Mouse (Mus musculus): ENCODE measurements around the gene Cct2. TPM values are rescaled to one million over a fixed set of nuclear protein-coding genes. Genes with fewer than 3 reads are reported as not detected.
A peak's percentile ranks its signal among the peaks of the same experiment; 100 is the strongest.
"Not testable (repeated sequence)": the region's sequence is repeated elsewhere in the genome, so short reads cannot be mapped to it uniquely, and the experiment has no call there.

Gene Cct2
- total RNA-seq, 2 experiments from 2014 or later: 229 to 235 TPM

DNA sequence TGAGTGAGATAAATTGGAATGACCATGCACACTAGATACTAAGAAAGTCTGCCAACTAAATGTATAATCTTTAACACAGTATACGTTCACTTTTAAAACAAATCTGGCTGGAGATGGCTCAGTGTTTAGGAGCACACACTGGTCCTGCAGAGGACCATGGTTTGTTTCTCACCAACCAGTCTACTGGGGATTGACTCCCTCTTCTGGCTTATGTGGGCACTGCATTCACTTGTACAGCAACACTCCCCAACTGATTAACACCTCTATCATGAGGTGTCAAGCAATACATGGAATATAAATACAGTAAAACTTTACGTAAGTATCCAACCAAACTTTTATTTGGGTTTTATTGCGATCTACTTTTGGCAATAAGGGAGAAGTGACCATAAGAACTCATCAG is 5.5 kb upstream of the Cct2 start:
- intact Hi-C loops (cut with DNase I): no loop called here

GRCm38 (mm10) chr10:117064076-117064475 is 462 bp upstream of the Cct2 start:
- no peak for DNase-seq (ENCODE audit: extremely low spot score in 1 of 2, low spot score in 2 of 2)

More for the DNA sequence above, 5.5 kb upstream of the Cct2 start:
- no peak for DNase-seq (ENCODE audit: extremely low spot score in 1 of 2, low spot score in 2 of 2)

GRCm38 (mm10) chr10:117062894-117063253 is 740 bp downstream of the Cct2 start:
- DNase-seq (ENCODE audit: extremely low spot score in 1 of 2, low spot score in 2 of 2): no peak
- intact Hi-C loops (cut with DNase I): no loop called here

More at GRCm38 (mm10) chr10:117064076-117064475, 462 bp upstream of the Cct2 start:
- intact Hi-C loops (cut with DNase I): no loop called here

- no peak for DNase-seq (ENCODE audit: extremely low spot score in 1 of 2, low spot score in 2 of 2)
- intact Hi-C loops (cut with DNase I): loop anchor here (5.0 to 10.0 kb wide), 2 partner anchors 152 to 1641 kb away; no protein-coding TSS in a partner anchor
Measured at GRCm38 (mm10) chr10:117055668-117056067, 7.9 kb downstream of the Cct2 start.

DNA sequence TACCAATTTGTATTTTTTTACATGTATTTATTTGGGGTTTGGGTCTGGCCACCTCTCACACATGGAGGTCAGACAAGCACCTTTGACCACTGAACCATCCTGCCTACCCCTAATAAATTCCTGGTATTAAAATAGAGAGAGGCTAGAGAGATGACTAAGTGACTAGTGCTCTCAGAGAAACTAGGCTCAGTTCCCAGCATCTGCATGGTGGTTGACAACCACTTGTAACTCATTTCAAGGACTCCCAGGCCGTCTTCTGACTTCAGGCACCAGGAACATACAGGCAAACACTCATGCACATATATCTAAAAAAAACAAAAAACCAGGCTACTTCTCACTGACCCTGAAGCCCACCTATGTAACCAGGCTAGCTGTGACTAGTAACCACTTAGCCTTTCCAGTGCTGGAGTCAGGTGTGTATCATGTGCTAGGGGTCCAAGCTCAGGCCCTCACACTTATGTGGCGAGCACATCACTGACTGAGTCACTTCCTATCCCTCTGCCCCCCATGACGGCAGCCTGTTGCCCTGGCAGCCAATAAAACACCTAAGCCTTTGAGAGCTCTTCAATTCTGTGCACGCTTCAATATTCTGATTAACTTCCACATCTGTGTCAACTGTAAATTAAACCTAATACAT is 13.5 kb downstream of the Cct2 start:
- no peak for DNase-seq (ENCODE audit: extremely low spot score in 1 of 2, low spot score in 2 of 2)
- intact Hi-C loops (cut with DNase I): loop anchor here (10.0 kb wide), 2 partner anchors 715 to 1635 kb away; no protein-coding TSS in a partner anchor

GRCm38 (mm10) chr10:117049253-117049652 is 14.4 kb downstream of the Cct2 start:
- intact Hi-C loops (cut with DNase I): loop anchor here (10.0 kb wide), 1 partner anchor 714 kb away; no protein-coding TSS in a partner anchor
- DNase-seq (ENCODE audit: extremely low spot score in 1 of 2, low spot score in 2 of 2): no peak

DNA sequence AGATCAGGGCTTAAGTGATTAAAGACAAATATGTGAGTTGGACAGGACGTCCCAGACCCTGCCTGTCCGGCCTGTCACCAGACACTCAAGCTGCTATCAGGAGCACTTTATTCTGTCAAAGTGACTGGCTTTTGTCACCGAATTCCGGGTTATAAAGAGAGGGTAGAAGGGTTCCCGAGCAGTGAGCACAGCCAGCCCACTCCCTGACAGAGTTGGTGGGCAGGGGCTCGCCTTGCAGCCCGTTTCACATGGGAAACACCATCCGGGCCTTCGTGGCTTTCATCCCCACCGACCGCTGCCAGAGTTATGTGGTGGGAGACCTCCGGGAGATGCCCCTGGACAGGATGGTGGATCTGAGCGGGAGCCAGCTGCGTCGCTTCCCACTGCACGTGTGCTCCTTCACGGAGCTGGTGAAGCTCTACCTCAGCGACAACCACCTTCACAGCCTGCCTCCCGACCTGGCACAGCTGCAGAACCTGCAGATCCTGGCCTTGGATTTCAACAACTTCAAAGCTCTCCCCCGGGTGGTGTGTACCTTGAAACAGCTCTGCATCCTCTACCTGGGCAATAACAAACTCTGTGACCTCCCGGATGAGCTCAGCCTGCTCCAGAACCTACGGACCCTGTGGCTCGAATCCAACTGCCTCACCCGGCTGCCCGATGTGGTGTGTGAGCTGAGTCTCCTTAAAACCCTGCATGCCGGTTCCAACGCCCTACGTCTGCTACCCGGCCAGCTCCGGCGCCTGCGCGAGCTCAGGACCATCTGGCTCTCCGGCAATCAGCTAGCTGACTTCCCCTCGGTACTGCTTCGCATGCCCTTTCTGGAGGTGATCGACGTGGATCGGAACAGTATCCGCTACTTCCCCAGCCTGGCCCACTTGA is 18.2 kb downstream of the Cct2 start, which contains the start of gene Lrrc10:
Gene Lrrc10 (plus strand): TSS at position 167 of the 882 bp plus-strand sequence.
- DNase-seq (ENCODE audit: extremely low spot score in 1 of 2, low spot score in 2 of 2): peak in 1 of 2 experiments; percentile 50
- intact Hi-C loops (cut with DNase I): loop anchor here (10.0 kb wide), 1 partner anchor 711 kb away; no protein-coding TSS in a partner anchor

DNA sequence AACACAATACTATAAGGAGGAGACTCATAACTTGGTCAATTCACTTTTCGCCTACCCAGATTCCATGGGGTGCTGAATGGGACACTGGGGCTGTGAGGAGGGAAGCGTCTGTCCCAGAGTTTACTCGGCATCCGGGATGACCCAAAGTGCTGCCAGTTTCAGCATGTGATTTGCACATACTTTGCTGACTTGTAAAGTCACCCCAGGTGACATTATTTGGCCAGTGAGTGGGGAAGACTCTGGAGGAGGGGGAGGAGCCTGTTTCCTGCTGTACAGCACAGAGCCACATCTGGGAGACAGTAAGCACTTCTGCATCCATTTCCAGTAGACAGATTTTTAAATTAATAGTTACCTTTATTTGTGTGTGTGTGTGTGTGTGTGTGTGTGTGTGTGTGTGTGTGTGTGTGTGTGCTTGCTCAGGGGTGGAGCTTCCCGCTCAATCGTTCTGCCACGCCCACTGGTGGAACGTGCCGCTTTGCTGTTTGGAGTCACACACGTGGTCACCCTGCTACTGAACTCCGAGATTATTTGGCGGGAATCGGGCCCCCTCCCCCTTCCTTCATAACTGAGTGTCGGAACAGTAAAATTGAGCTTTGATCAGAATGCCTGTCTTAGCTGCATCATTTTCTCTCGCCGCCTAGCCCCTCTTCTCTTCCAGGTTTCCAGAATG is 20.0 kb downstream of the Cct2 start:
- intact Hi-C loops (cut with DNase I): loop anchor here (10.0 kb wide), 1 partner anchor 709 kb away; no protein-coding TSS in a partner anchor
- not testable (repeated sequence) for DNase-seq (ENCODE audit: extremely low spot score in 1 of 2, low spot score in 2 of 2)

DNA sequence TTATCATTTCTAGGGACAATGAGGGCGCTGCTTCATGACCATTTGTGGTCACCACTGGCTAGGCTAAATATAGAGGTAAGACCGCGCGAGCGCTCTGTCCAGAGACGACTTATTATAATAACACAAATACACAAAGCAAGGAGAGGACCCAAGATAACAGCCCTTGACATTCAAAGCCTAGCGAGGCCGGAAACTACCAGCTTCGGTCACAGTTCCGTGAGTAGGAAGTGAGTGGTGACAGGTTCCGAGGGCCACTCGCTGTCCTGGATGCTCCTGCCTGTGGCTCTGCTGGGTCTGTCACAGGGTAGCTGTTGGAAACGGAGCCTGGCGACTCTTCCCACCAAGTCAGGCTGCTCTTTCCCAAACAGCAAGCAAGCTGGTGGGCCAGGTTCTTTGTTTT is 21.3 kb downstream of the Cct2 start:
- intact Hi-C loops (cut with DNase I): loop anchor here (10.0 kb wide), 1 partner anchor 707 kb away; no protein-coding TSS in a partner anchor
- DNase-seq (ENCODE audit: extremely low spot score in 1 of 2, low spot score in 2 of 2): no peak

GRCm38 (mm10) chr10:117040355-117040754 is 23.3 kb downstream of the Cct2 start:
- intact Hi-C loops (cut with DNase I): loop anchor here (10.0 kb wide), 1 partner anchor 706 kb away; no protein-coding TSS in a partner anchor
- DNase-seq (ENCODE audit: extremely low spot score in 1 of 2, low spot score in 2 of 2): no peak

- peak; percentile 63 to 84 for DNase-seq (ENCODE audit: extremely low spot score in 1 of 2, low spot score in 2 of 2)
Measured at GRCm38 (mm10) chr10:117033785-117034184, 29.8 kb downstream of the Cct2 start.

GRCm38 (mm10) chr10:117031160-117031559 is 32.5 kb downstream of the Cct2 start:
- intact Hi-C loops (cut with DNase I): loop anchor here (5.0 kb wide), 1 partner anchor 49 kb away; no protein-coding TSS in a partner anchor
- no peak for DNase-seq (ENCODE audit: extremely low spot score in 1 of 2, low spot score in 2 of 2)

More at GRCm38 (mm10) chr10:117033785-117034184, 29.8 kb downstream of the Cct2 start:
- intact Hi-C loops (cut with DNase I): loop anchor here (5.0 kb wide), 1 partner anchor 51 kb away; no protein-coding TSS in a partner anchor

- intact Hi-C loops (cut with DNase I): no loop called here
- DNase-seq (ENCODE audit: extremely low spot score in 1 of 2, low spot score in 2 of 2): no peak
Measured at GRCm38 (mm10) chr10:117026176-117026575, 37.4 kb downstream of the Cct2 start.

DNA sequence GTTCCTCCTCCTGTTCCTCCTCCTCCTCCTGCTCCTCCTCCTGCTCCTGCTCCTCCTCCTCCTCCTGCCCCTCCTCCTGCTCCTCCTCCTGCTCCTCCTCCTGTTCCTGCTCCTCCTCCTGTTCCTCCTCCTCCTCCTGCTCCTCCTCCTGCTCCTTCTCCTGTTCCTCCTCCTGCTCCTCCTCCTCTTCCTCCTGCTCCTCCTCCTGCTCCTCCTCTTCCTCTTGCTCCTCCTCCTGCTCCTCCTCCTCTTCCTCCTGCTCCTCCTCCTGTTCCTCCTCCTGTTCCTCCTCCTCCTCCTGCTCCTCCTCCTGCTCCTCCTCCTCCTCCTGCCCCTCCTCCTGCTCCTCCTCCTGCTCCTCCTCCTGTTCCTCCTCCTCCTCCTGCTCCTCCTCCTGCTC is 37.8 kb downstream of the Cct2 start:
- DNase-seq (ENCODE audit: extremely low spot score in 1 of 2, low spot score in 2 of 2); intact Hi-C loops (cut with DNase I): not testable (repeated sequence)

DNA sequence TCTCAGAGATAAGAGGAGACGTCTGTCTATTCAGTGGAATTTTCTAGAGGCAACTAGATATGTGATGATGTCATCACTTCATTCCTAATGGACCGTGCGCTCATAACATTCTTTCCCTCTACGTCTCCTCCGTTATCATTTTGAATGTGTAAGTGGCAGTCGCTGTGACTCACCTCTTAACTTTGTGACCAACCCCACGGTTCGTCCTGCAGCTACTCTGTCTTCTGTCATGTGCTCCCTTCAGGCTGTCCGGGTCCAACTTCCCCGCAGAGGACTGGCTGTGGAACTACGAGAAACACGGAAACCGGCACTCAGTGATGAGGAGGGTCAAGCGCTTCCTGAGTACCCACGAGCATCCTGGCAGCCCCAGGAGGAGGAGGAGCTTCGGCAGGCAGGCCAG is 39.9 kb downstream of the Cct2 start:
- intact Hi-C loops (cut with DNase I): no loop called here
- DNase-seq (ENCODE audit: extremely low spot score in 1 of 2, low spot score in 2 of 2): no peak

DNA sequence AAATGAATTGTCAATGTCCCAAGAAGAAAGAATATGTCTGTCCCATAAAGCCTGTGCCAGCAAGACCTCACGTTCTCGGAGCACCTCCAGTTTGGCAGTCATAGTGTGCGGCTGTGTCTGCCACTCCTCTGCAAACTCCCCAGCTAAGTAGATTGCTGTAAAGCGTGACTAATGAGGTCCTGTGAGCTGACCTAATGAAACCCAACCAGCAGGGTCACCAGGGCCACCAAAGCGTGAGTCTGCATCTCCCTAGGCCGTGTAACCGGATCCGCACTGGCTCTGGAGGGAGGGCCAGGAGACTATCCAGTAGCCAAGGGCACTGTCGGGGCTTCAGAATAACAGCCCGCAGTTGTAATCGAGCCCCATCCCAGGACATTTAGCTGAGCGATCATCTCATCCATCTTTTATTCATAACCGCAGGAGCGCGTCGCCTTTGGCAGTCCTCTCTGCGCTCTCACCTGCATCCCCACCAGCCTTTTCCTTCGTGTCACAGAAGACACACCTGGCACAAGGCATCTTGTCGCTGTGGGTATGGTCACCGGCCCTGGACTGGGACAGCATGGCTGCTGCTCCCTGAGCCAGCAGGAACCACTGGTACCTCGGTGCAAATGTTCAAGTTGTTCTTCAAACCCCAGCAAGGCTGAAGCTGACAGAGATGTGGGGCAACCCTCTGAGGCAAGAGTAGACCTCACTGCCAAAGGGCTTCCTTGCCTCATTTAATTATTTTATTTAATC is 42.4 kb downstream of the Cct2 start:
- DNase-seq (ENCODE audit: extremely low spot score in 1 of 2, low spot score in 2 of 2): no peak
- intact Hi-C loops (cut with DNase I): no loop called here

DNA sequence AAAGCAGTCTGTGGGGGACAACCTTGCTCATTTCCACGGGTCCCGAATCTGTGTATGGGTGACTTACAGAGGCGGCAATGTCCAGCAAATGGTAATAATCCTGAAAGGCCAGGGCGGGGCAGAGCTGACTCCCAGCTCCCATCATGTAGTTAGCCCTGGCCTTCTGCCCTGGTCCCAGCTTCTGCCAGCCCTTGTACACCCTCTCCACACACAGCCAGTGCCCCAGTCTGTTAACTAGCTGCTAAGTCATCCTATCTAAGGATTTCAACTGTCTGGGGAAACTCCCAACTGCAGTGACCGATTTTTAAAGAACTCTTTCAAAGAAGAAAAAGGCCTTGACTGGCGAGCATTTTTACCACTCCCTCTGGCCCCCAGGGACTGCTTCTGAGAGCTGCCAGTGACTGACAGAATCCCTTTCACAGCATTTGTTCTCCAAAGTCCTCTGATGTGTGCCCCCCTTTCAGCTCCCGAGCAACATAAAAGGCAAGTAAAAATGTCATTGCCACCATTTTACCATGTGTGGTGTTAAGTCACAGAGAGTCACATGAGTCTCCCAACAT is 45.3 kb downstream of the Cct2 start:
- intact Hi-C loops (cut with DNase I): no loop called here
- DNase-seq (ENCODE audit: extremely low spot score in 1 of 2, low spot score in 2 of 2): no peak

GRCm38 (mm10) chr10:117014565-117014964 is 49.0 kb downstream of the Cct2 start:
- DNase-seq (ENCODE audit: extremely low spot score in 1 of 2, low spot score in 2 of 2): no peak
- intact Hi-C loops (cut with DNase I): no loop called here
